Mouse (Mus musculus) megakaryocyte, embryonic 14.5 days (primary cell): ENCODE results near the gene Gm12184.

ENCODE experiments used
- FLI1 ChIP-seq: IDR thresholded peaks from 2 replicates; pipeline ENCODE4 v1.6.1; 2012; ENCODE audit warnings: low read length, inconsistent platforms, mixed read lengths
- GATA1 ChIP-seq: IDR thresholded peaks from 3 replicates; pipeline ENCODE4 v1.6.1; 2012; ENCODE audit warnings: mixed read lengths, low read length, inconsistent platforms, borderline replicate concordance

- no peak for TF ChIP-seq GATA1
- TF ChIP-seq FLI1, result no peak
Measured at GRCm38 (mm10) chr11:48846881-48847280, 20.4 kb upstream of the Gm12184 start.
